Mouse (Mus musculus) kidney, adult 2 months (tissue): Measurements from ENCODE around the gene Lamp1. TPM values are rescaled to one million over a fixed set of nuclear protein-coding genes. Genes with fewer than 3 reads are reported as not detected.
"Not testable (repeated sequence)": the region's sequence is repeated elsewhere in the genome, so short reads cannot be mapped to it uniquely, and the experiment has no call there.

Experiments
- DNase-seq: peaks from one replicate; pipeline ENCODE4 v3.0.0; 2021
- H3K27ac ChIP-seq: fragments of 200-500 bp; 2 replicates; pipeline ENCODE4 v1.5.1; 2012; ENCODE audit warnings: low read depth, low read length, control low read depth, inconsistent platforms; ENCODE audit not compliant: insufficient read depth
- H3K27me3 ChIP-seq: fragments of 200-500 bp; replicated peaks from 2 replicates; pipeline ENCODE4 v1.6.1; 2012; ENCODE audit warnings: mild to moderate bottlenecking, moderate library complexity, low read length, inconsistent platforms; ENCODE audit not compliant: control insufficient read depth, insufficient read depth
- H3K36me3 ChIP-seq: fragments of 200-500 bp; 2 replicates; pipeline ENCODE4 v1.6.1; 2012; ENCODE audit warnings: mild to moderate bottlenecking, moderate library complexity, low read length, inconsistent platforms; ENCODE audit not compliant: control insufficient read depth, insufficient read depth
- H3K4me1 ChIP-seq: fragments of 200-500 bp; 2 replicates; pipeline ENCODE4 v1.6.1; 2011; ENCODE audit warnings: low read length; ENCODE audit not compliant: control insufficient read depth, insufficient read depth
- H3K4me3 ChIP-seq: fragments of 200-500 bp; 2 replicates; pipeline ENCODE4 v1.5.1; 2011; ENCODE audit warnings: mild to moderate bottlenecking, low read depth, low read length, control low read depth; ENCODE audit not compliant: insufficient read depth
- CTCF ChIP-seq: fragments of 200-500 bp; conservative IDR thresholded peaks from 2 replicates; pipeline ENCODE4 v1.5.1; 2011; ENCODE audit warnings: low read depth, mild to moderate bottlenecking, control low read depth, low read length, moderate library complexity, mixed read lengths; ENCODE audit not compliant: insufficient read depth, insufficient read length
- POLR2A ChIP-seq: fragments of 200-500 bp; IDR thresholded peaks from one replicate; pipeline ENCODE4 v1.6.1; 2011; ENCODE audit warnings: low read depth, low read length, control low read depth
- WGBS: fragments of 180-500 bp; shearing (Covaris S2); methylation state at CpG from one replicate; pipeline ENCODE4 v1.1.7; 2018; 5-methylcytosine and 5-hydroxymethylcytosine counted together
- polyA plus RNA-seq: library from polyadenylated mRNA; depleted of rRNA; stranded (reverse); fragments of >200 nt; gene quantifications from 2 replicates; pipeline ENCODE4 v1.2.3, GENCODE M21; 2012

Lamp1 gene
- polyA plus RNA-seq, 1 experiment: 1,404 TPM

- WGBS: 91% methylated on average over 7 of the region's 7 CpGs
- Histone ChIP-seq H3K4me1 (no peaks in the 10 kb centered on the region), H3K4me3 (no peak overlapping the region), H3K27ac (no peak overlapping the region), H3K27me3 (no peaks in the 10 kb centered on the region), H3K36me3 (peaks cover 3% of the 10 kb centered on the region)
- no peak for TF ChIP-seq POLR2A
- TF ChIP-seq CTCF: no peak
- no peak for DNase-seq
These were observed 36.0 kb upstream of the Lamp1 start for GRCm38 (mm10) chr8:13122887-13123421.

DNA sequence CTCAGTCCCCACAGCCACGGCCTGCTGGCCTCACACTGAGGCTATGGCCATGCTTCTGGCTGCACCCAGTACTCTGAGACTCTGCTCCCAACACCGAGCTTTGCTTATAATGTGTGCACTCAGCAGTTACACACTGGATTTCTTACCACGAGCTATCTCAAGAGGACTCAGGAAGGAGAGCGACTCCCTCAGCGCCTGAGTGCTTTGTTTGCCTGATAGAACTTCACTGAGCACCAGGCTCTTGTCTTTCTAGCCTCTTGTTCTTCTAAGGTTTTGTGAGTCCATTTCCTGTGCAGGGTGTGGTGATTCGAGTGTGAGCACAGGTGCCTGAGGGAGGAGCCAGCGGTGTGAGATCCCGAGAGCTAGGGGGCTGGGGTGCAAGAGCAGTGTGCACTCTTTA lies 34.1 kb upstream of the Lamp1 start:
- Histone ChIP-seq H3K27me3 (no peaks in the 10 kb centered on the region), H3K36me3 (peaks cover 3% of the 10 kb centered on the region)

GRCm38 (mm10) chr8:13132220-13132619 lies 26.7 kb upstream of the Lamp1 start:
- not testable (repeated sequence) for H3K4me1 ChIP-seq, H3K27me3 ChIP-seq, H3K4me3 ChIP-seq, H3K36me3 ChIP-seq, H3K27ac ChIP-seq
- WGBS: 57% methylated on average over 9 of the region's 9 CpGs
- peak; percentile 62 for DNase-seq
- peak; percentile 49; the same call in 1 of the 2 replicates for TF ChIP-seq CTCF

More for the DNA sequence above, 34.1 kb upstream of the Lamp1 start:
- WGBS: 90% methylated on average over 8 of the region's 8 CpGs
- Histone ChIP-seq H3K4me3 (no peak overlapping the region), H3K4me1 (no peaks in the 10 kb centered on the region), H3K27ac (no peak overlapping the region)
- no peak for DNase-seq
- TF ChIP-seq CTCF (no peak), POLR2A (no peak)

DNA sequence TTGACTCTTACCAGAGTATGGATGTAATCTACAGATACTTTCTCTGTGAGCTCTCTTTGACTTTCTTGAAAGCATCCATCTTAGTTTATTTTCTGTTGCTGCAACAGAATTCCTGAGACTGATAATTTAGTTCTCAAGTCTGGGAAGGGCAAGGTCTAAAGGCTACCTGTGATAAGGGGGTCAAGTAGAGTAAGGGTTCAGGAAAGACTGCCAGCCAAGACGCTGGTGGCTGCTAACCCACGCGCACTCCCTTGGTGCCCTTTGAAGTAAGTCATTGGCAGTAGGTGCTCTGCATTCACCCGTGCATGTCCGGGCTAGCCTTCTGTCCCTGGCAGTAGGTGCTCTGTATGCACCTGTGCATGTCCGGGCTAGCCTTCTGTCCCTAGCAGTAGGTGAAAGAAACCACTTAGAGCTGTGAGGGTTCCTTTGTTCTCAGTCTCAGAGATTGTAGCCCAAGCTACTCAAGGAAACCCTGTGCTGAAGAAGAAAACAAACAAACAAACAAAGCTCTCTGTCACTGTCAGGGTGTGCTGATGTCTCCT lies 19.2 kb upstream of the Lamp1 start:
- no peak for TF ChIP-seq CTCF
- TF ChIP-seq POLR2A: no peak
- Histone ChIP-seq H3K27me3 (no peaks in the 10 kb centered on the region), H3K4me1 (no peaks in the 10 kb centered on the region), H3K27ac (no peak overlapping the region), H3K4me3 (no peak overlapping the region), H3K36me3 (peaks cover 5% of the 10 kb centered on the region; the same call in 1 of the 2 replicates)
- 93% methylated on average over 6 of the region's 6 CpGs for WGBS
- DNase-seq: no peak

GRCm38 (mm10) chr8:13141681-13142080 lies 17.3 kb upstream of the Lamp1 start:
- 91% methylated on average over 5 of the region's 5 CpGs for WGBS

GRCm38 (mm10) chr8:13148476-13148875 lies 10.5 kb upstream of the Lamp1 start:
- H3K36me3 ChIP-seq: 0 out of 2 replicates have a peak, but pooled peaks cover 1% of the 10 kb centered on the region
- no peaks in the 10 kb centered on the region for H3K27me3 ChIP-seq
- 81% methylated on average over 2 of the region's 2 CpGs for WGBS
- H3K4me3 ChIP-seq: no peak overlapping the region
- DNase-seq: no peak
- TF ChIP-seq POLR2A: no peak
- no peak for TF ChIP-seq CTCF
- H3K4me1 ChIP-seq: no peaks in the 10 kb centered on the region
- H3K27ac ChIP-seq: no peak overlapping the region

More at GRCm38 (mm10) chr8:13141681-13142080, 17.3 kb upstream of the Lamp1 start:
- H3K27me3 ChIP-seq: no peaks in the 10 kb centered on the region
- no peaks in the 10 kb centered on the region for H3K4me1 ChIP-seq
- H3K27ac ChIP-seq: no peak overlapping the region
- H3K36me3 ChIP-seq: peaks cover 3% of the 10 kb centered on the region; the same call in 1 of the 2 replicates
- no peak for DNase-seq
- H3K4me3 ChIP-seq: no peak overlapping the region
- TF ChIP-seq CTCF (no peak), POLR2A (no peak)

GRCm38 (mm10) chr8:13149287-13149686 lies 9.7 kb upstream of the Lamp1 start:
- WGBS: 100% methylated on average over 2 of the region's 2 CpGs
- 0 out of 2 replicates have a peak, but pooled peaks have one; percentile 21 for TF ChIP-seq CTCF
- no peak for TF ChIP-seq POLR2A
- no peak for DNase-seq
- H3K4me3 ChIP-seq: no peak overlapping the region
- no peaks in the 10 kb centered on the region for H3K27me3 ChIP-seq
- no peaks in the 10 kb centered on the region for H3K4me1 ChIP-seq
- 0 out of 2 replicates have a peak, but pooled peaks cover 1% of the 10 kb centered on the region for H3K36me3 ChIP-seq
- H3K27ac ChIP-seq: no peak overlapping the region

DNA sequence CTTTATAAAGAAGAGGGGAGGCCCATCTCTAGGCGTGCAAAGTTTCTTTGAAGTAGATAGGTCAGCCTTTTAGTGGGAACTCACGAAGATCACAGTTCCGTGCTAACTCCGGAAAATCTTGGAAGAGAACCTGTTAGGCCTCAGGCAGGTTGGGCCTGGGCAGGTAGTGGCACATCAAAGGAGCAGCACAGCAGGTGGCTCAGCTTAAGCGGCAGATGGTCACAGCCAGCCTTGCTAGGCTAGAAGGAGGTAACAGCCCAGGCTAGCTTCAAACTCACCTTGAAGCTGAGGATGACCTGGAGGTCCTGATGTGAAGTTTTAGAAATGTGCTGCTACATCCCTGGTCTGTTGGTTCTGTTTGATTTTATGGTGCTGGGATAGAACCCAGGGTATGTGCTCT lies 9.1 kb upstream of the Lamp1 start:
- TF ChIP-seq CTCF (no peak), POLR2A (no peak)
- no peak overlapping the region for H3K27ac ChIP-seq
- 0 out of 2 replicates have a peak, but pooled peaks cover 1% of the 10 kb centered on the region for H3K36me3 ChIP-seq
- no peaks in the 10 kb centered on the region for H3K4me1 ChIP-seq
- no peak overlapping the region for H3K4me3 ChIP-seq
- WGBS: 73% methylated on average over 5 of the region's 5 CpGs
- H3K27me3 ChIP-seq: no peaks in the 10 kb centered on the region
- no peak for DNase-seq
